Mouse (Mus musculus) cortical plate, adult 2 months (tissue): ENCODE results near the gene Ppef1.

Experiments
- CTCF ChIP-seq: fragments of 200-500 bp; IDR thresholded peaks from 2 replicates; pipeline ENCODE4 v1.5.1; 2011; ENCODE audit warnings: mild to moderate bottlenecking, control low read depth, low read length; ENCODE audit not compliant: insufficient read depth; ENCODE audit errors: extremely low read depth
- POLR2A ChIP-seq: fragments of 200-500 bp; IDR thresholded peaks from 2 replicates; pipeline ENCODE4 v1.6.1; 2011; ENCODE audit warnings: mild to moderate bottlenecking, low read length, control low read depth; ENCODE audit not compliant: insufficient read depth; ENCODE audit errors: extremely low read depth

DNA sequence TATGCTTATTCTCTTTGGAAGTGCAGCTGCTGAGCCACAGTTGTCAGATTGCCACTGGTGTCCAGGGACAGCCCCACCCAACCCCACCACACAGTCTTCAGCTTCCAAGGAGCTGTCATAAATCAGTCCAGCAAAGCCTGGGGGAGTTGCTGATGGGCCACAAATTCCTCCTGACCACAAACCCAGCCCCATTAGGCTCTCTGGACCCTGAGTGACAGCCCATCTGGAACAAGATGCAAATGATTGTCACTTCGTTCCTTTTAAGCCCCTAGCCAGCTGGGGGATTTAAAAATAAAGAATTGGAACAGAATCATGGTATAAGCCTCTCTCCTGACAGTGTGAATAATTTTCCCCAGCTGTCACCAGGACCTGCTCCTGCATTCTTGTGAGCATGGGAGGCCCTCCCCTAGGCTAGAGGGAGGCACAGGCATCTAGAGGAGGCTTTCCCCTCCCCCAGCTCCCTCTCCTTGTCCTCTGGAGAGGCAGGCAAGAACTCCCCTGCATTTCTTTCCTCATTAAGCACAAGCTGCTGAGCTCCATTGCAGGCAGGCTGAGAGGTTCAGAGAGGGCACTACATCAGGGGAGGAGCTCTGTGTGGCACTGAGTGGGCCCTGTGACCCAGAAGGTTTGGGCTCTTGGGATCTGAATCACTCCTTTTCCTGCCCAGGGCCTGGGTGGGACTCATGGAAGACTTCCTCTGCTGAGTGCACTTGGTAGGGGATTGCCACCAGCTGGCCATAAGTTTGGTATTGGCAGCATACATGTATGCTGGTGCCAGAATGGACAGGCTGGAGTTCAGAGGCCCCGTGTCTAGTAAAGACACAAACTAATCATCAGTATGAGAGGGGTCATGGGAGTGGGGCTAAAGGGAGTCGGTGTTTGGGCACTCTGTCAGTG, 136.8 kb downstream of the Ppef1 start:
- no peak for TF ChIP-seq CTCF
- TF ChIP-seq POLR2A = no peak
